Mouse (Mus musculus) kidney, postnatal 4 days (tissue): Measurements from ENCODE around the gene Kat8.
"Not testable (repeated sequence)": the region's sequence is repeated elsewhere in the genome, so short reads cannot be mapped to it uniquely, and the experiment has no call there.

Experiments
- DNase-seq, 2 experiments: peaks; one replicate each; pipeline ENCODE4 v3.0.0; 2021; ENCODE audit warnings: mixed read lengths in 2 of 2

The Kat8 gene

DNA sequence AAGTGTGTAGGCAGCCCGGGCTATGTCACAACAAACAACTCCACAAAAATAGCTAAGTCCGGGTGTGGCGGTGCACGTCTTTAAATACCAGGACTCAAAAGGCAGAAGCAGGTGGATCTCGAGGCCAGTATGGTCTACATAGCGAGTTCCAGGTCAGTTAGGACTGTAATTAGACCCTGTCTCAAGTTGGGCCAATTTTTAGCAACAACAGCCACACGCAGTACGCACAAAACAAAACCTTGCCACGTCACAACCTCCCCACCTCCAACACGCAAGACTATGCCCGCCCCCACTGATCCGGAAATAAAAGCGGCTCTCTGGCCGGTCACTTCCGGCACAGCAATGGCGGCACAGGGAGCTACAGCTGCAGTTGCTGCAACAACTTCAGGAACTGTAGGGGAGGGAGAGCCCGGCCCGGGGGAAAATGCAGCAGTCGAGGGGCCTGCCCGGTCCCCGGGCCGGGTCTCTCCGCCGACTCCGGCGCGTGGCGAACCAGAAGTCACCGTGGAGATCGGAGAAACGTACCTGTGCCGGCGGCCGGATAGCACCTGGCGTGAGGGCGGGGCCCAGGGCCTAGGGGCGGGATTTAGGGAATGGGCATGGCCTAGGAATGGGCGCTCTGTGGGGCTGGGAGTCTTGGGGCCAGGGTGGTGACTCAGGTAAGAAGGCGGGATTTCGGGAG lies at the start of gene Kat8:
Gene Kat8, plus strand, starts transcription at position 327 of the 682 bp plus-strand sequence.
- DNase-seq = peak; percentile 94 to 96

DNA sequence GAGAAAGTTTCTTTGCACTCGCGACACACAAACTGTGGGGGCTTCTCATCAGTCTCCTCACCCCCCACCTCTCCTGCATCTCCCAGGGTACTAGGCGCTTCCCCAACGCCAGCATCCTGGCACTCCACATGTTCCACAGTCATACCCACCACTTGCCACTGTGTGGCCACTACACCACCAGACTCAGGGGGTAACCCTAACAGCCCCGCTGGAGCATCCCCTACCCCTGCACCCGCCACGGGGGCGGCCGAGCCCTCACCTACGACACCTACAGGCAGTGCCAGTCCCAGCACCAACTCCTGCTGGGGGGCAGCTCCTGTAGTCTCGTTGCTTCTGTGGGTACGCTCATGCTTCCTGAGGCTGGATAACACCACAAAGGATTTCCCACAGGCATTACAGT lies 45.9 kb upstream of the Kat8 start:
- DNase-seq = no peak

DNA sequence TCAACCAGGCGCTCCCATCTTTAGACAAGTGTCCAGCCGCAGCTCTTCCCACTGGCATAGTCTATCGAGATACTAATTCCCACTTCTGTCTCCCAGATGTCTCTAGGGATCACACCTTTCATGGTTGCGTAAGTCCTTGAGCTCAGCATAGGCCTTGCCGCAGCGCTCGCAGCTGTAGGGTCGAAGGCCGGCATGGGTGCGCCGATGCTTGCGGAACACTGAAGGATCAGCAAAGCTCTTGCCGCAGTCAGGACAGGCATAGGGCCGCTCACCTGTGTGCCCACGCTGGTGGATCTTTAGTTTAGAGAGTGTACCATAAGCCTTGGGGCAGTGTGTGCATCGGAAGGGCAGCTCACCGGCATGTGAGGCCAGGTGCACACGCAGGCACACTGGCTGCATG lies 44.7 kb upstream of the Kat8 start:
- no peak for DNase-seq

DNA sequence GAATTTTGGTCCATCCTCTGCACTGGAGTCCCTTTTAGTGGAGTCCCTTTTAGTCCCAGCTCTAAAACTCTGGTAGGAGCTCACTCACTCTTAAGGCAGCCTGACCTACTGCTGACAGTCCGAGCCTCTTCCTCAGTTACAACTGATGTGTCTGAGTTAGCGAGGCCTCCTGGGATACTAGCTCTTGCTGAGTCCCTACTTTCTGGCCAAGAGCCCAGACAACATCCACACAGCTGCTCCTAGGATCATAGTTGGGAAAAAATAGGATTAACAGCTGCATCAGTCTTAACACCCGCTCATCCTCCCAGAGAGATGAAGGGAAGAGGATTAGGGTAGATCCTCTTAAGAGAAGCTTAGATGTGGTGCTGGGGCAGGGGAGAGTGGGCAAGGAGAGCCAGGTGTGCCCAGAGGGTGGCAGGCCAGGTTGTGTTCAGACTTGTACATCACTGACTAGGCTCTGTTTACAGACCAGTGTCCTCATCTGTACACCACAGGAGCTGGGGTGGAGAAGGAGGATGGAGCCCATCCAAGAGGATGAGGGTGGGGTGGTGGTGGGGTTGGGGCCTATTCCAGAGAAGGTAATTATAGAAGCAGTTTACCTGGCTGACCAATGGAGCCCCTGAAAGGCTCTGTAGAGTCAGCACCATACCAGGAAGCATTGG lies 43.0 kb upstream of the Kat8 start:
- DNase-seq = peak; percentile 34 to 53

DNA sequence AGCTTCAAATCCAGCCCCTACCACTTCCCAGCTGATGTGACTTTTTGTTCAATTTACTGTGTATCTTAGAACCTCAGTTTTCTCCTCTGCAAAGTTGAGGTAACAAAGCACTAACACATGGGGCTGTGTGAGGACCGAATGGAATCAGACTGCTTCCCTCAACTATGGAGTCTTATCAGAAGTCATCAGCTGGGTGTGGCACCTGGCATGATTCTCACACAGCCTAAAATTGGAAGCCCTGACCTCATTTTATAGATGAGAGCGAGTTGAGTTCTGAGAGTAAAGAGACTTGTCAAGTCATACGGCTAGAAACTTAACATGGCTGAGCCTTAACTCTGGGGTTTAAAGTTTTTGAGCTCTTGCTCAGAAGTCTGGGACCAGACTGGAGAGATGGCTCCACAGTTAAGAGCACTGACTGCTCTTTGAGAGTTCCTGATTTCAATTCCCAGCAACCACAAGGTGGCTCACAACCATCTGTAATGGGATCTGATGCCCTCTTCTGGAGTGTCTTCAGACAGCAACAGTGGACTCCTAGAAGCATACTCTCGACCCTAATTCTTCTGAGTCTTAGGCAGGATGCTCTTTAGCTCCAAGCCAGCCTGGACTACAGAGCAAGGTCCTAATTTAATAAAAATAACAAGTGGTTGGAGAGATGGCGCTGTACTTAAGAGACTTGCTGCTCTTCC lies 42.0 kb upstream of the Kat8 start:
- DNase-seq = no peak

DNA sequence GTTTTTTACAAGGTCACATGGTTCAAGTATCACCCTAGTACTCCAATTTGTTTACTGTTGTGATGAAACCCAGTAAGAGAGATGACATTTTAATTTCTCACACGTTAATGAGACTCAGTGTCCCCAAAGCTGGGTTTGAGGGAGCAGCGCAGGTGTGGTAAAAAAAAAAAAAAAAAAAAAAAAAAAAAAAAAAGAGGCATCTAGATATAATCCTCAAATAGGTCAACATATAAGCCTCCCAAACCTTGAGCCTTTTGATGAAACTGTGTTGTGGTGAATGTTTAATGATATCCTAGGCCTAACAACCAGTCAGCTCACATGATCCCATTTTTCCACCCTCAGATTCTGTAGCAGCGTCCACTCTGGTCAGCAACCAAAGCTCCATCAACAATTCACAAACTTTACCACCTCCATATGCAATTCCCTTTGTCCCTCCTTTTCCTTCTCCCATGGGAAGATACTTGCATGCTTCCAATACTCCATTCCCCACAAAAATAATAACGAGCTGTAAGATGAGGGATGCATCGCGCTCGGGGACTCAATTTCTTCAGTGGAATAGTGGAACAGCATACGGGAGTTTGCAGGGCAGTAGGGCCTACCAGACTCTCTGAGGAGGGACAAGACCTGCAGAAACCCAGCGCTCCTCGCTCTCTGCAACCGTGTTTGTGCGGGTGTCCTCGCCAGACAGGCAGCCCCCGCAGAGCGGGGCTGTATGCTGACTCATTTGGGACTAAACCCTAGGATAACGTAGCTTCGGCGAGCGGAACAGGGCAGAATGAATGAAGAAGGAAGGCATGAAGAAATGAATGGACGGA lies 37.3 kb upstream of the Kat8 start:
- no peak for DNase-seq

DNA sequence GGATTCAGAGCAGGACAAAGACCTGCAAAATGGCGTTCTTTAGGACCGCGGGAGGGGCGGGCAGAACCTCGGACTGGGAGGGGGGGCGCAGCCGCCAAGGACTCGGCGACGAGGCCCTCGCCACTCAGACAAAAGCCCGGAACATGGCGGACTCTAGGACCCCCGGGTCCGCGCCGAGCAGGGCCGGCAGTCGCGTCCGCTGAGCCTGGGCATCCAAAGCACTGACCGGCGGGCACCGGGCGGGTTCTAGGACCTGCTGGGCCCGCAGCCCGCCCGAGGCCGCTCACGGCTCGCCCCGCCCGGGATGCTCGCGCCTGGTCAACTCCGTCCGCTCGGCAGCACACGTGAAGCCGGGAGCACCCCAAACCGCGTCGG lies 36.7 kb upstream of the Kat8 start:
- DNase-seq = peak; percentile 96 to 98

DNA sequence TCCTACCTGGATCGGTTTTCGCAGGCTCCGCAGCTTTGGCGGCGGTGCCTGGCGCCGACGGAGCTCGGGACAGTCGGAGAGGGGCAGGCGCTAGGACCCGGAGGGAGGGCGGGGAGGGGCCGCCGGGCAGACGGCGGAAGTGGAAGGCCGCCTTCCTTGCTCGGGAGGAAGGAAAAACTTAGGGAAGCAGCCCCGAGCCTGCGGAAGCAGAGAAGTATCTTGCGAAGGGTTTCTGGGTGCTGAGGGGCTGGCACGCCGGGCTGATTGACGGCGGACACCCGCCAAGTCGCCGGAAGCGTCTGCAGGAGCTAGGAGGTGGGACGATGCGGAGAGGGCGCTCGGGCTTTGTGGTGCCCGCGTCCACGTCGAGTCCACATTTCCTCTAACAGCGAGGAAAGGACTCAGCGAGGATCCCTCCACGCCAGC lies 36.3 kb upstream of the Kat8 start, which contains the start of gene Zfp646:
Gene Zfp646, plus strand, starts transcription at position 181 of the 426 bp plus-strand sequence.
- DNase-seq = peak; percentile 85 to 92

DNA sequence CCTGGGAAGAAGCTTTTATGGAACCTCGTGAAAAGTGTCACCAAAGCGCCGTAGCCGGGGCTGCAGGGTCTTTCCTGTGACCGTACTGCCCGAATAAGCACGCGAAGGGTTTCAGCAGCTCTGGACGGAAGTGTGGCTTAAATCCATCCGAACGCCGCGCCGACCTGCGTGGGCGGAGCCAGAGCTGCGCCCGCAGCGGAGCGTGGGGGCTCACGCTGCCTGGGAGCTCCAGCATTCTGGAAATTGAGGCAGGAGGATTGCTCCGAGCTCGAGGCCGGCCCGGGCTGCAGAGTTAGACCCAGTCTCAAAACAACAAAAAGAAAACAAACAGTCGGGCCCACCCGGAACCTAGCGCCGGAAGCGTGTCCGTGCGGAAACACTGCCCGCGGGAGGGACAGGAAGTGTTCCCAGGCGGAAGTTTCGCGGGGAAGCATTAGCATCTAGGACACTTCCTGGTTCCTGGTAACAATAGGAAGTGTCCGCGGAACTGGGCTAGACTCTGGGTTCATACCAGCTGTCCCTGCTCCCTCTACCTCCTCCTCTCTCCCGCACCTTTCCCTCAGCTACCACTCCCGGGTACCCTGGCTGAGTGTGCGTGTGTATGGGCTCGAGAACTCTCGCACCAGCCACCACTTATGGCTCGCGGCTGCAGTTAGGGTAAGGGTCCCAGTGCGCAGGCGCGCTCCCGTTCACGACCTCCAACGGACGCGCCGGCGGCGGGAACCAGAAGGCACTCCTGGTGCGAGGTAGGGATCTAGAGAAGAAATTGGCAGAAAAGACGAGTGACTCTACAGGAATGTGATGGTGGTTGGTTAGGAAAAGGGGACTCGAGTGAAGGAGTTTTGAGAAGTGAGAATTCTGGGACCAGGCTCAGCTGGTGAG lies 35.6 kb upstream of the Kat8 start, which contains the start of gene Zfp668:
Gene Zfp668, minus strand, starts transcription at position 362 of the 882 bp plus-strand sequence.
- peak; percentile 94 to 96 for DNase-seq

DNA sequence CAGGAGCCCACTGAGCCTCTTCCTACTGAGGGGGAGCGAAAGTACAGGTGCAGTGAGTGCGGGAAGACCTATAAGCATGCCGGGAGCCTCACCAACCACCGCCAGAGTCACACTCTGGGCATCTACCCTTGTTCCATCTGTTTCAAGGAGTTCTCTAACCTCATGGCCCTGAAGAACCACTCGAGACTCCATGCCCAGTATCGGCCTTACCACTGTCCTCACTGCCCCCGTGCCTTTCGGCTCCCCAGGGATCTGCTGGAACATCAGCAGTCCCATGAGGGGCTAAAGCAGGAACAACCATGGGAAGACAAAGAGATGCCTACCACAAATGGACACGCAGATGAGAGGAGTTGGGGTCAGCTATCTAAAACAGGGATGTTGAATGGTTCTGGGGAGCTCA lies 33.0 kb upstream of the Kat8 start:
- no peak for DNase-seq

DNA sequence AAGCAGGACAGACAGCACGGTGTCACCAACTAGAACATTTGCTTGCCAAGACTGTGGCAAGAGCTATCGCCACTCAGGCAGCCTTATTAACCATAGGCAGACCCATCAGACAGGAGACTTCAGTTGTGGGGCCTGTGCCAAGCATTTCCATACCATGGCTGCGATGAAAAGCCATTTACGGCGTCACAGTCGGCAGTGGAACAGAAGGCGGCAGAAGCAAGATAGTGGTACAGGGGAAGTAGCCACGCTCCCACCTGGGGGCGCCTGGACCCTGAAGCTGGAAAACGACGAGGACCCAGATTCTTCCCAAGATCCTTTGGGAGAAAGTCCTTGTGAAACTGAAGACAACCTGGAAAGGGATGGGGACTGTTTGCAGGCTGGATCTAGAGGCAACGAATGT lies 31.9 kb upstream of the Kat8 start:
- DNase-seq = no peak

DNA sequence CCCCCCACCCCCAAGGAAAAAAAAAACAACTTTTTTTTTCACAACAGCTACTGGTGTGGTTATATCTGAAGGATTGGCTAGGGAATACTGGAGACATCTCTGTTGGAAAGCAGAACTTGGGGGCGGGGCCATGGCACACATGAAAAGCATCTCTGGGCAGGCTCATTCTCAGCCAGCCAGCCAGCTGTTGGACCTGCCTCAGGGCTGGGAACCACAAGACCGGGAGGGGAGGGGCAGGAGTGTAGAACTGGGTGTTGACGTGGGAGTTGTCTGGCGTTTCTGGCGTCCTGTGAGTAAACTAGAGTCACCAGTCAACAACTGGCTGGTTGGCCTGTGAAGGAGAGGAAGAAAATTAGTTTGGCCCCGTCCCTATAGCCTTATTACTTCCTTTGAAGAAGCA lies 26.4 kb upstream of the Kat8 start:
- peak; percentile 42 to 62 for DNase-seq

DNA sequence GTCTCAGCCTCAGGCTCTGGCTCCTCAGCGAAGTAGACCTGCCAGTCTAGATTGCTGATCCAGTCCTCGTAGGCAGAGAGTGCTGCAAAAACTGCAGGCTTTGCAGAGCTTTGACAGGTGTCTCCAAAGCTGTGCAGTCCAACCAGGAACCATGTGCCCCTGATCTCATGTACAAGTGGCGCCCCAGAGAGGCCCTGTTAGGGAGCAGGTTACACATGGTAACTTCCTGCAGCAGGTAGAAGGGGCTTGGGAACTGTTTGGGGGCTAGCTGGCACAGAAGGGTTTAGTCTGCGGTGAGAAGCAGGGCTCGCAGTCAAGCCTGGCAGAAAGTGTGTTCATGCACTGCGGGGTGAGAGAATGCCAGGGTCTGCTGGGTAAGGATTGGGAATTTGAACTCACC lies 25.8 kb upstream of the Kat8 start:
- DNase-seq = no peak

DNA sequence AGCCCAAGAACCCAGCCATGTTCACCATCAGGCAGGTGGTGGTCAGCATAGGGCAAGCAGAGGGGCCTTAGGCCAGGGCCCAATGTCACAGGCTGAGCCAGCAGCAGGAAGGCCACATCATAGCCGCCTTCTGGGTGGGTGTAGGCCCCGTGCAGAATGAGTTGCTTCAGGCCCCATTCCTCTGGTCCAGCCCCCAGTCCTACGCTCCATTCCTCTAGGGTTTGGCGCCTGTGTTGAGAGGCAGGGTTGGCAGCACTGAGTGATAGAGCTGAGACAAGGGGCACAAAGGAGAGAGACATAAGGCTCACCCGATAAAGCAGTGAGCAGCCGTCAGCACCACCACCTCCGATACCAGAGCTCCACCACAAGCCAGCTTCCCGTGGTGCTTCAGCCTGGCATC lies 25.1 kb upstream of the Kat8 start:
- DNase-seq = no peak

DNA sequence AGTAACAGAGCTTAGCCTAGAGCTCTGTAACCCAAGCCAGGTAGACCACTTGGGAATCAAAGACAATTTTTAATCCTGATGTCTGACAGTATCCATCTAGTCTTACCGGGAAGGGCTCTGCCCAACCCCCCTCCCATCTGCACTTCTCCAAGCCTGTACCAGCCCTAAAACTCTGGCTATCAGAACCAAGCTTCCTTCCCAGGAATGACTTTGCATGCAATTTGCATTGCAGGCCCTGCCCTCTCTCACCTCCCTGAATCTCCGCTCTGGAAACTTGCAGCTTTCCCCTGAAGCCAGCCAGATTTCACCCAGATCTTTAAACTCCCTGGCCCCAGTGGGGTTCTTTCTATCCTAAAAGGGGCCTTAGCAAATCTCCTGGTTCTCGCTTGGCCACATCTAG lies 24.5 kb upstream of the Kat8 start:
- no peak for DNase-seq

DNA sequence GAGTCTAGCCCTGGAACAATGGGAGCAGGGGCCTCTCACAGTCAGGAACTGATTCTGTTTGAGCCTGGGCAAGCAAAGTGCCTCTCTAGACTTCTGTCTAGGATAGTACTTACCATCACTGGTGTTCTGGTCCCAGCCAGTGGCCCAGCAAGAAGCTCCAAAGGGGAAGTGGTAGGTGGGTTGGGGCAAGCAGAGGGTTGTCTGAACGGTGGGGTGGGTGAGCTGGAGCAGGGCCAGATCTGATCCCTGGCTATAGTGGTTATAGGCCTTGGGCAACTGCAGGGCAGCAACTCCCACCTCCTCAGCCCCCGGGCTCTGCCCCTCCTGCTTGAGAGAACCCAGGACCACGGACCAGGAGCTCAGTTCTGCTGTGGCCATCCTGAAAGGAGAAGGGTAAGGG lies 23.5 kb upstream of the Kat8 start:
- DNase-seq = no peak

DNA sequence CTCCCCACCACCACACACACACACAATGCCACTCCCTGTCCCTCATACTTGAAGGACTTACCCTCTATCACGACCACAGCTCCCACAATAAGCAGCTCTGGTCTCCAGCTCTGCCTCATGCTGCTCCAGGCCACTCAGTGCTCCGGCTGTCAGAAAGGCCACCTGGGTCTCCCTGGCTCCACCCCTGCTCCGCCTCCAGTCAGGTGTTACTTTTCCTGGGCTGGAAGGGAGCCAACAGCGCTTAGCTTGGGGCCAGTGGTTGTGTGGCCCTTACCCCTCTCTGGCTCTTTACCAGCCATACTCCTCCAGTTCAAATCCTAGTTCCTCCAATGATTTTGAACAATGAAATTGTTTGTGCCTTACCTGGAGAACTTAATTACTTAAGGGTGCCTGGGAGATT lies 21.5 kb upstream of the Kat8 start, which contains the start of gene Prss53:
Gene Prss53, minus strand, starts transcription at position 173 of the 400 bp plus-strand sequence.
- DNase-seq = peak; percentile 68 to 79

DNA sequence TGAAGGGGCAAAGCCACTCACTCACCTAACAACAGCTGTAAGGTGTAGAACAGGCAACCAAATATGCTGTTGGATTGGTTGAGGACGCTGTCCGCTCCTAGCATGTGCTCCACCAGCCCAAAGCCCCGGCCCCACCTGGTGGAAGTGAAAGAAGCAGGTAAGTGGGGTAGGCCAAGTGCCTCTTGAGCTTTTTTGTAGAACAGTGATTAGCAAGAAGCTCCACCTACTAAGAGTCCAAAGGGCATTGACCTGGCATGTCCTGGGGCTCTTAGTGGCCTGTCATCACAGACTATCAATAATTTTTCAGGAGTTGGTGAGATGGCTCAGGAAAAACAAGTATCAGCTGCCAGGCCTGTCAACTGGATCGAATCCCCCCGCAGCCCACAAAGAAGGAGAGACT lies 17.8 kb upstream of the Kat8 start:
- no peak for DNase-seq

DNA sequence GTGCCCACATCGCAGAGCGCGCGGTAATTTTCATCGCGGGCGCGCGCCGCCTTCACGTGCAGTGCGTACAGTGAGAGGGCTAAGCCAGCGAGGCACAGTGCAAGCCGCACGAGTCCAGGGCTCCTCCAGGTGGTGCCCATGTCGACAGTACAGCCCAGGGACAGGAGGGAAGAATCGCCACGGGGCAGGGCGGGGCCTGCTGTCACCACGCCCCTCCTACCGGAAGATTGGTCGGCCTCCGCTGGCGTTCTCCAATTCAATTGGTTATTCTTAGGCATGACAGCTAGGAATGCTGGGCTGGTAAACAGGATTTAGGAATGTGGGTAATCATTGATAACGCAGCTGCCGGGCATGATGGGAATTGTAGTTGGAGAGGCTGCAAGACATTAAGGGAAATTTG lies 16.9 kb upstream of the Kat8 start, which contains the start of the genes Gm21974 and Vkorc1:
Gene Gm21974, minus strand, starts transcription at position 13 of the 400 bp plus-strand sequence.
Gene Vkorc1, minus strand, starts transcription at position 176 of the 400 bp plus-strand sequence.
- peak; percentile 96 to 98 for DNase-seq

DNA sequence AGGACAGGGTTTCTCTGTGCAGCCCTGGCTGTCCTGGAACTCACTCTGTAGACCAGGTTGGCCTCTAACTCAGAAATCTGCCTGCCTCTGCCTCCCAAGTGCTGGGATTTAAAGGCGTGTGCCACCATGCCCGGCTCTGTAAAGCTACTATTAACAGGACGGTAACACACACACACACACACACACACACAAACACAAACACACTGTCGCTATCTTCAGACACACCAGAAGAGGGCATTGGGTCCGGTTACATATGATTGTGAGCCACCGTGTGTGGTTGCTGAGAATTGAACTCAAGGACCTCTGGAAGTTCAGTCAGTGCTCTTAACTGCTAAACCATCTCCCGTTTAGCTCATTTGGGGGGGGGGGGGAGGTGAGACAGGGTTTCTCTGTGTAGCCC lies 16.4 kb upstream of the Kat8 start:
- not testable (repeated sequence) for DNase-seq

DNA sequence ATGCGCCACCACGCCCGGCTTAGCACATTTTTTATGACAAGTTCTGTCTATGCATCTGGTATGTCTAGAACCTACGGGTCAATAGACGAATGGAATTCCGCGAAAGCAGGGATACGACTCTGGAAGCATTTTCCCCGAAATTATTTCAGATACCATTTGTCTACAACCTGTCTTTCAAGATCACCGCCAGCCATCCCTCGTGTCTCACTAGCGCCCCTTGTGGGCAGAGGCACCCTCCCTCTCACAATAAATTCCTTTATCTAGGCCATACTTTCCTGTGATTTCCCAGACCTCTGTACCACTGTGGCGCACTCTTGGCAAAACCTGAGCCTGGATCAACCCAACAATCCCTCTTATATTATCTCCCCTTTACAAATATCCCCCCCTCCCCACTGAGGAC lies 15.9 kb upstream of the Kat8 start:
- DNase-seq = peak; percentile 79 to 83

DNA sequence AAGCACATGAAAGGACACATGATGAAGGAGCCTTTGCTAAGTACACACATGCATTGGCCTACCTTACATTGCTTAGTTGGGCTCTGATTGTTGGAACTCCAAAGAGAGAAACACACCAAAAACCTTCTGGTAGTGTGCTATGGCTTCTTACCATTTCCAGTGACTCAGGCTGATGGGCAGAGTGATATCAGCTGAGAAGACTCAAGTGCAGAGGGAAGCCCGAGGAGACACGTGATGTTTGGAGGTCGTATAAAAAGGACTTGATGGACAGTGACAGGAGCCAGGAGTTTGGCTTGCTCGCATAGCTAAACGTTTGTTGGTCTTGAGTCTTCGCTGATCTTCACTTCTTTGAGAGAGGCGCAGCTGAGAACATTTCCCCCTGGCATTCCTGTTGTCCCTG lies 14.8 kb upstream of the Kat8 start:
- DNase-seq = no peak
